Mouse (Mus musculus) intestine, embryonic 16.5 days (tissue): Measurements from ENCODE around the gene Abhd16b. TPM values are rescaled to one million over a fixed set of nuclear protein-coding genes. Genes with fewer than 3 reads are reported as not detected.
"Not testable (repeated sequence)": the region's sequence is repeated elsewhere in the genome, so short reads cannot be mapped to it uniquely, and the experiment has no call there.

ENCODE experiments used
- ATAC-seq: fragments of 200-750 bp; cut with Nextera tagmentation; 2 replicates; pipeline ENCODE4 v1.8.0; 2017; ENCODE audit warnings: moderate TSS enrichment, moderate library complexity
- H3K27ac ChIP-seq: fragments of 300-500 bp; sonication (generic); 2 replicates; pipeline ENCODE4 v1.5.1; 2014; ENCODE audit warnings: mild to moderate bottlenecking, low read length
- H3K27me3 ChIP-seq: fragments of 300-500 bp; sonication (generic); replicated peaks from 2 replicates; pipeline ENCODE4 v1.6.1; 2014; ENCODE audit warnings: low read length, control low read depth, mixed read lengths; ENCODE audit not compliant: control insufficient read depth, insufficient read depth
- H3K36me3 ChIP-seq: fragments of 300-500 bp; sonication (generic); 2 replicates; pipeline ENCODE4 v1.6.1; 2014; ENCODE audit warnings: low read length, control low read depth; ENCODE audit not compliant: control insufficient read depth, insufficient read depth
- H3K4me1 ChIP-seq: fragments of 300-500 bp; sonication (generic); 2 replicates; pipeline ENCODE4 v1.6.1; 2014; ENCODE audit warnings: low read length, control low read depth, mixed read lengths; ENCODE audit not compliant: control insufficient read depth, insufficient read depth
- H3K4me2 ChIP-seq: fragments of 300-500 bp; sonication (generic); 2 replicates; pipeline ENCODE4 v1.6.1; 2014; ENCODE audit warnings: low read depth, low read length, control low read depth
- H3K4me3 ChIP-seq: fragments of 300-500 bp; sonication (generic); 2 replicates; pipeline ENCODE4 v1.5.1; 2014; ENCODE audit warnings: mild to moderate bottlenecking, low read length
- H3K9ac ChIP-seq: fragments of 300-500 bp; sonication (generic); 2 replicates; pipeline ENCODE4 v1.6.1; 2014; ENCODE audit warnings: low read depth, low read length
- H3K9me3 ChIP-seq: fragments of 300-500 bp; sonication (generic); 2 replicates; pipeline ENCODE4 v1.6.1; 2016; ENCODE audit warnings: low read length, control low read depth; ENCODE audit not compliant: control insufficient read depth
- WGBS: fragments of 180-500 bp; shearing (Covaris S2); extraction: QIAGEN DNeasy Blood & Tissue Kit; methylation state at CpG from one replicate; pipeline ENCODE4 v1.1.7; 2014; 5-methylcytosine and 5-hydroxymethylcytosine counted together
- polyA plus RNA-seq: library from polyadenylated mRNA; unstranded; fragments of >200 nt; fragmentation: Nextera tagmentation; extraction: Ambion mirVana; gene quantifications from 2 replicates; pipeline ENCODE4 v1.2.1, GENCODE M21; 2015

Abhd16b gene
- polyA plus RNA-seq, 1 experiment from 2014 or later: 0.10 TPM

DNA sequence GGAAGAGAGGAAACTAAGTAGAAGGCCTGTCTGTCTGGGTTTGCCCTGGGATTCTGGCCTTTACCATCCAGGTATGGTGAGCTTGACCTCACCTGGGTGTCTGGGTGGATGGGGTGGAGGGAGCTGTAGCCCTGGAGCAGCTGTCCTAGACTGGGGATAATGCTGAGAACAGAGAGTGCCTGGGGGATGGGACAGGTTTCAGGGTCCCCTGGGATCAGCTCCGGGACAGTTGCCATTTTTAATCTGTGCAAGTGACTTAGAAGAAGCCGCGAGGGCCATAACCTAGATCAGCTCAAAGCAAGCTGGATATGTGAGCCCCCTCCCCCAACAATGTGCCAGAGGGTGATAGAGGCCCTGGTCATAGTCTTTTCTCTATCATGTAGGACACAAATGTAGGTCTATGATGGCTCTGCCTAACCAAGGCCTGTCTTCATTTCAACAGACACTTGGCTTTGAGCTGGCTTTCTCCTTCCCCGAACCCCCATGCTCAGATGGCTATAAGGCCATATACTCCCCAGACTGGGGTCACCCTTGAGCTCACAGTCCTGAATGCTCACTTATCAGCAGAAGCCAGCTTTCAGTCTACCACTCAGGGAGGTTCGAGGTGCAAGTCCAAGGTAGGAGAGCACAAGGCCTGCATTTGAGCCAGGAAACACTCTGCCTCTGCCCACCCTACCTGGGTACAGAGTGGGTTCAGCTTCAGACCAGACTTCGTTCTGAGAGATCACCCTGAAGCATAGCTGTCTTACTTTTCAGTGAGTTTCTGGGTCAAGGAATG, 8.4 kb upstream of the Abhd16b start:
- no peak overlapping the region for H3K4me3 ChIP-seq
- no peak overlapping the region for H3K9ac ChIP-seq
- WGBS: 91% methylated on average over 6 of the region's 6 CpGs
- no peak overlapping the region for H3K4me2 ChIP-seq
- no peaks in the 10 kb centered on the region for H3K9me3 ChIP-seq
- no peaks in the 10 kb centered on the region for H3K36me3 ChIP-seq
- H3K27me3 ChIP-seq: no peaks in the 10 kb centered on the region
- no peak overlapping the region for H3K27ac ChIP-seq
- peaks cover 20% of the 10 kb centered on the region for H3K4me1 ChIP-seq
- no peak for ATAC-seq

DNA sequence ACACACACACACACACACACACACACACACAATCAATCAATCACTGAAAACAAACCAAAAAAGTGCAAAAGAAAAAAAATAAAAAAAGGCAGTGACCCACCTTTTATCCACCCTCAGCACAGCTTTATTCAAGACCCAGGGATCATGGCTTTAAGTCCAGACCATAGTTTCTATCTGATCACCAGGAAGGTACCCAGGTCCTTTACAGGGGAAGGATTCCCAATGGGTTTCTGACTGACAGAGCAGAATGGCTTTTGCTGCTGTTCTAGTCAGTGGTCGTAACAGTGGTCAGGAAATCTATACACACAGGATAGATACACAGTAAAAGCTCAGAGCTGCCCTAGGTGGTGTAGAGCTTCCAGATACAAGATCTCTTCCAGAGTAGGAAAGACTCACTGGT, 7.3 kb upstream of the Abhd16b start:
- H3K27ac ChIP-seq: no peak overlapping the region

DNA sequence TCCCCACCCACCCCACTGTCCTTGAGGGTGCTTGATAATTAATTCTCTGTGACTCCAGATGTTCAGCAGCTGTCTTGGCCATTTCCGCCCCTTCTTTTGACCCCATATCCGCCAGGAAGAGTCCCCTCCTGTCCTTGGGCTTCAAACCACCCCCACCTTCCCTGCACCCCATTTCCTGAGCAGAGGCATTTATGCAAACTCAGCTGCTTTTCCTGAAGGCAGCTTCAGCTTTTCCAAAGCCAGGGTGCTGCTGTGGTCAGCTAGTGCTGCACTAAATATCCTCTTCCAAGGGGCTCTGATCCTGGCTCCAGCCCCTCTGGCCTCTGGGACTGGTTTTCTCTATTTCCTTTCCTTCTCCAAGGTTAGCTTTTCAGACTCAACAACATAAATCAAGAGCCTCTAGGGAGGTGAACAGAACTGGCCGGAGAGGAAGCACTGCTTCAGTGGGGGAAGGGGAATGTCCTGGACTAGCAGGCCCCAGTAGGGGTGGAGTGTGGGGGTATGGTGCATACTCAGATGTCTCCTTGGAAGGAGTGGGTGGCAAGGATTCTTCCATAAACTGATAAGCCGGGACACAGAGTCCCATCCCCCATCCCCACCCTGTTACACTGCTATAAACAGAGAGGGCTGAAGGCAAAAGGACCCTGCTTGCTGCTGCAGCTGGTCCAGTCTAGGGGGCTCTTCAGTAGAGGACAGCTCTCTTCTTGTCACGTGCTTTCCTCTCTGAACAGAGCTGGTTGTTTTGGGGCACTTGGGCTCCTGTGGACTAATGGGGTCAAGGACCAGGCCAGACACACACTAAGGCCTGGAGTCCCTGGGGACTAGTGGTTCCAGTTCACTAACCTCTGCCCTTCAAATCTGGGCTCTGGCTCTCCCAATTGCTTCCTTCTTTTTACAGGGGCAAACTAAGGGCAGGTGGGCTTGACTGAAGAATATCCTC, 5.4 kb upstream of the Abhd16b start:
- peak; percentile 81 for ATAC-seq

More for the DNA sequence above, 7.3 kb upstream of the Abhd16b start:
- ATAC-seq: no peak
- Histone ChIP-seq H3K36me3 (no peaks in the 10 kb centered on the region), H3K4me1 (peaks cover 20% of the 10 kb centered on the region), H3K27me3 (no peaks in the 10 kb centered on the region), H3K4me3 (no peak overlapping the region), H3K9me3 (no peaks in the 10 kb centered on the region), H3K4me2 (no peak overlapping the region), H3K9ac (no peak overlapping the region)
- WGBS: 34% methylated on average over 1 of the region's 1 CpGs

DNA sequence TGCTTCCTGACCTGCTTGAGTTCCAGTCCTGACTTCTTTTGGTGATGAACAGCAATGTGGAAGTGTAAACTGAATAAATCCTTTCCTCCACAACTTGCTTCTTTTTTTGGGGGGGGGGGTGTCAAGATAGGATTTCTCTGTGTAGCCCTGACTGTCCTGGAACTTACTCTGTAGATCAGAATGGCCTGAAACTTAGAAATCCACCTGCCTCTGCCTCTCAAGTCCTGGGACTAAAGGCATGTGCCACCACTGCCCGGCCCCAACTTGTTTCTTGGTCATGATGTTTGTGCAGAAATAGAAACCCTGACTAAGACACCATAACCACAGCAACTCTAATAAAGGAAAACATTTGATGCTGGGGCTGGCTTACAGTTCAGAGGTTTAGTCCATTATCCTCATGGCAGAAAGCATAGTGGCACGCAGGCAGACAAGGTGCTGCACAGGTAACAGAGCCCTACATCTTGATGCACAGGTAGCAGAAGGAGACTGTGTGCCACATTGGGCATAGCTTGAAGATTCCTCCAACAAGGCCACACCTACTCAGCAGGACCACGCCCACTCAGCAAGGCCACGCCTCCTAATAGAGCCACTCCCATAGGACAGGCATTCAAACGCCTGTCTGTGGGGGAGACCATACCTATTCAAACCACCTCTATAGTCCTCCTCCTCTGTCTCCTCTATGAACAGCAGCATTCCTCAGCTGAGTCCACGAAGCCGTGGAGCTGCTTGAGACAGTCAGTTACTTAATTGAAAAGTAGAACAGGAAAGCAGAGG, 1.4 kb upstream of the Abhd16b start:
- WGBS: 29% methylated on average over 7 of the region's 7 CpGs
- H3K4me3 ChIP-seq: no peak overlapping the region; the same call in 1 of the 2 replicates
- H3K9me3 ChIP-seq: no peaks in the 10 kb centered on the region
- H3K27me3 ChIP-seq: no peaks in the 10 kb centered on the region
- H3K4me1 ChIP-seq: peaks cover 12% of the 10 kb centered on the region
- no peak overlapping the region for H3K27ac ChIP-seq
- H3K4me2 ChIP-seq: no peak overlapping the region
- no peak for ATAC-seq
- H3K9ac ChIP-seq: no peak overlapping the region
- H3K36me3 ChIP-seq: no peaks in the 10 kb centered on the region

More for the DNA sequence above, 5.4 kb upstream of the Abhd16b start:
- no peaks in the 10 kb centered on the region for H3K27me3 ChIP-seq
- WGBS: 24% methylated on average over 5 of the region's 5 CpGs
- H3K4me1 ChIP-seq: peaks cover 20% of the 10 kb centered on the region
- no peak overlapping the region for H3K4me3 ChIP-seq
- H3K9me3 ChIP-seq: no peaks in the 10 kb centered on the region
- peak overlapping the region; percentile 85 for H3K27ac ChIP-seq
- H3K9ac ChIP-seq: peak overlapping the region; percentile 0; the same call in 1 of the 2 replicates
- no peaks in the 10 kb centered on the region for H3K36me3 ChIP-seq
- H3K4me2 ChIP-seq: 0 out of 2 replicates have a peak overlapping the region, but pooled peaks have one; percentile 4

DNA sequence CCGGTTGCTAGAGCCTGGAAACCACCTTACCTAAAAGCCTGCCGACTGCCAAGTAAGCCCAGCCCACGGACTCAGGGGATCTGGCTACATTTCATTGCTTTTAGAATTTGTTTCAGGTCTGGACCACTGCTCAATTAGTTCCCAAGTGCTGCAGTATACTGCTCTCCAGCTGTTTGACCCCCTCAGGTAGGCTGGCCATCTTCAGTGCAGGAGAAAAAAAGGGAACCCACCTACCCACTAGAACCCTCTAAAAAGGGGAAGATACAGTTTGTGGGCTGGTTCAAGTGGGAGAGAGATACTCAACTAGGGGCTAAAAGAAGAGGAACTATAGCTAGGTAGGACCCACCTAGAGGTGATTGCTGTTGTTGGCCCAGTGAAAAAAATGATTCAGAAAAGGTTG, 800 bp upstream of the Abhd16b start:
- Histone ChIP-seq H3K9ac (no peak overlapping the region), H3K9me3 (no peaks in the 10 kb centered on the region), H3K27me3 (no peaks in the 10 kb centered on the region), H3K4me3 (no peak overlapping the region), H3K4me2 (no peak overlapping the region), H3K4me1 (peaks cover 6% of the 10 kb centered on the region; the same call in 1 of the 2 replicates), H3K36me3 (no peaks in the 10 kb centered on the region), H3K27ac (no peak overlapping the region)
- WGBS: 53% methylated on average over 3 of the region's 3 CpGs
- no peak for ATAC-seq

DNA sequence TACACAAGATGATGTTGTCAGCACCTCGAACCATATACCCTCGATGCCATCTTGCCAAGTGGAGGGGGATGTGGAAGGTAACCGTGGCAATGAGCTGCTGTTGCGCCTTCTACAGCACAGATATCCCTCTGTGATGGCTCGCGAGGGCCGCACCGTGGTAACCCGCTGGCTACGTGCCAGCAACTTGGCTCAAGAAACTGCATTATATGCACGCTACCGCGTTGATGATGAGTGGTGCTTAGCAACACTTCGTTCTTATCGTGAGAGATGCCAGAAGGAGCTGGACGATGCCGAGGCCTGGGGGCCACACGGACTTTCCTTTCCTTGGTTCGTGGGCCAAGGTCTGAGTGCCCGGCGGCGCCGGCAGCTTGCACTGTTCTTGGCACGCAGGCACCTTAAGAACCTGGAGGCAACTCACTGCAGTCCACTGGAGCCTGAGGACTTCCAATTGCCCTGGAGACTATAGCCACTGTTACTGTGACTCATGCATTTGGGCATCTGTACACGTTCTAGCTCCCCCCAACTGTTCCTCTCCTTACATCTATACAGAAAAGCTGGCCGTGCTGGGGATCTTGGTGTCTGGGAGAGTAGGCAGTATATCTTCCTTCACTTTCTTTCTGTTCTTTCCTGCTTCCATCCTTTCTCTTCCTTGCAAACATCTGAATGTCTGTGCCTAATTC, 1.4 kb downstream of the Abhd16b start:
- Histone ChIP-seq H3K9me3 (no peaks in the 10 kb centered on the region), H3K4me2 (no peak overlapping the region), H3K27ac (no peak overlapping the region), H3K27me3 (no peaks in the 10 kb centered on the region), H3K4me1 (peaks cover 9% of the 10 kb centered on the region; the same call in 1 of the 2 replicates), H3K9ac (no peak overlapping the region), H3K4me3 (no peak overlapping the region), H3K36me3 (no peaks in the 10 kb centered on the region)
- 75% methylated on average over 26 of the region's 26 CpGs for WGBS
- no peak for ATAC-seq

DNA sequence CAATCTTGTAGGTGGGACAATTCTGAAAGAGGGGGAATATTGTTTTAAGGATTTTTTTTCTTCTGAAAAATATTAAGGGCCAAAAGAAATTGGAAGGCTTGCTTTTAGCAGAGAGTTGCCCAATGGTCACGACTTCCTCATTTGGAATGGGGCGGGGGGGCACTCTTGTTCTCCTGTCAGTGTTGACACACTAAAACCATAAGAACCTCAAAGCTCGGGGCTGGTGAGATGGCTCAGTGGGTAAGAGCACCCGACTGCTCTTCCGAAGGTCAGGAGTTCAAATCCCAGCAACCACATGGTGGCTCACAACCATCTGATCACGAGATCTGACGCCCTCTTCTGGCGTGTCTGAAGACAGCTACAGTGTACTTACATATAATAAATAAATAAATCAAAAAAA, 2.8 kb downstream of the Abhd16b start:
- WGBS: 60% methylated on average over 8 of the region's 8 CpGs
- H3K9me3 ChIP-seq, H3K27ac ChIP-seq, H3K9ac ChIP-seq, H3K4me1 ChIP-seq, H3K4me3 ChIP-seq, ATAC-seq, H3K36me3 ChIP-seq, H3K27me3 ChIP-seq: not testable (repeated sequence)
- H3K4me2 ChIP-seq: peak overlapping the region; percentile 60; the same call in 1 of the 2 replicates

DNA sequence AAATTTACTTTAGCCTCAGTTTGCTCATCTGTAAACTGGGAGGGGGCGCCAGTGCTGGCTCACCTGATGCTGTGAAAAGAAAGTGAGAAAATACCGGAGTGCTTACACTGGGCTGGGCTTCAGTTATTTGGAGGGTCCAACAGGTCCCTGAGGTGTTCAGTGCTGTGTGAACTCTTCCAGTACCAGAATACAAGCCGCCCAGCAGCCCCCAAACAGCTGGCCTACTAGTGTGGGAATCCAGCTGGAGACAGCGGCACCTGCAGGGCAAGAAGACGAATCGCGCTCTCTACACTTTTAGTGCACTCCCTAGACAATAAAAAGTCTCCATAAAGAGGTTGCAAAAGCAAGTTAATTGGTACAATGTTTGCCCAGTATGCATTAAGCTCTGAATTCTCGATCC, 3.3 kb downstream of the Abhd16b start:
- peak; percentile 66 for ATAC-seq

More for the DNA sequence above, 3.3 kb downstream of the Abhd16b start:
- Histone ChIP-seq H3K4me3 (peak overlapping the region; percentile 94), H3K9ac (peak overlapping the region; percentile 53), H3K9me3 (no peaks in the 10 kb centered on the region), H3K4me2 (peak overlapping the region; percentile 60), H3K4me1 (peaks cover 9% of the 10 kb centered on the region; the same call in 1 of the 2 replicates), H3K36me3 (no peaks in the 10 kb centered on the region), H3K27me3 (no peaks in the 10 kb centered on the region), H3K27ac (peak overlapping the region; percentile 87)
- WGBS: 11% methylated on average over 8 of the region's 8 CpGs
